Mouse (Mus musculus): ENCODE results near the gene Kcnip2. TPM values are rescaled to one million over a fixed set of nuclear protein-coding genes. Genes with fewer than 3 reads are reported as not detected.

Kcnip2 gene
- polyA plus RNA-seq, 1 experiment = 5.9 TPM

DNA sequence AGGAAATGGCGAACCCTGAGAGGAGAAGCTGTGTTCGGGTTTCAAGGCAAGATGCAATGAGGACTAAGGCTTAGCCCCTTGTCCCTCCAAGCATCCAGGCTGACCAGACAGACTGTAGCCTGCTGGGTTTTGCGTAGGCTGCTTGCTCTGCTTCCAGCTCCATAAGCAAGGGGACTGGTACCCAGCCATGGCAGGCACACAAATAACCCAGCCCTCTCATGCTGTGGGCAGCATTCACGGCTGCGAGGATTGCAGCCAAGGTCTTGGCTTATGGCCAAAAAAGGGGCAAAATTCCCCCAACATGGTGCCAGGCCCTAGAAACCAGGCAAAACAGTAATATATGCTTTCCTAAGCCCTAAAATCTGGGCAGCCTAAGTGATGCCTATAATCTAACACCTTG is 6.0 kb upstream of the Kcnip2 start:
- Histone ChIP-seq H3K27ac (ENCODE audit: insufficient read depth, low read depth, low read length) (no peak overlapping the region), H3K27me3 (ENCODE audit: control insufficient read depth, insufficient read depth, low read length) (no peaks in the 10 kb centered on the region), H3K4me1 (ENCODE audit: control insufficient read depth, insufficient read depth, insufficient read length, low read length) (no peaks in the 10 kb centered on the region), H3K4me3 (ENCODE audit: low read depth, low read length) (no peak overlapping the region), H3K36me3 (ENCODE audit: control insufficient read depth, insufficient read depth, low read length) (peaks cover 19% of the 10 kb centered on the region)
- WGBS = 83% methylated on average over 5 of the region's 5 CpGs
- TF ChIP-seq CTCF (IDR thresholded peaks at IDR 0.05; ENCODE audit: extremely low read depth, insufficient read length, insufficient replicate concordance, low read depth, low read length) = no peak
- no peak for TF ChIP-seq POLR2A (IDR thresholded peaks at IDR 0.05; ENCODE audit: low read depth, low read length)

DNA sequence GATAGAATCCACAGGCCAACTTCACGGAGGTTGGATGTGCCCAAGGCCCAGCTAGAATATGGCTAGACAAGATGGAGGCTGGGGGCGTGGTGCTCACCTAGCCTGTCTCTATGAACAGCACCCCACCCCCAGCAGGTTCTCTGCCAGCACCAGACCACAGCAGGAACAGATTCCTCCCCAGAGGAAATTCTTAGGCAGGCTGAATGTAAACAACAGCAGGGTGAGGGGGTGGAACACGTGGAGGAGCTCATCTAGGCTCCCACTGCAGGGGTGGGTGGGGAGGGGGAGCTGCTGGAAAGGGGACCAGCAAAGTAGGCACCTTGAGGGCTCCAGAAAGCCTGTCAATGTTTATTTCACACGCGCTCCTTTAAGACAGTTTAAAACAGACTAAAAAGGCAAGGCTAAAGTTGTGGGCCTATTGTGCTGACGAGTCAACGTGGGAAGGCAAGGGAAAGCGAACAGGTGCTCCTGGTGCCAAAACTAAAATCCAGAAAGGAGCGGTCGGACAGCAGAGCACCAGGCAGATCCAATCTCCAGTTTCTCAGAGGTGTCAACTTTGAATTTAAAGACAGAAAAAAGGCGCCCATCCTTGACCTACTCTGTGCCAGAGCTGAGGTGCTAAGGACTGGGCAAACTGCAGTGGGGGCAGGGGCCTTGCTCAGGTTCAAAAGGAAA is 2.1 kb upstream of the Kcnip2 start:
- TF ChIP-seq CTCF (IDR thresholded peaks at IDR 0.05; ENCODE audit: extremely low read depth, insufficient read length, insufficient replicate concordance, low read depth, low read length) (no peak), POLR2A (IDR thresholded peaks at IDR 0.05; ENCODE audit: low read depth, low read length) (no peak)
- Histone ChIP-seq H3K36me3 (ENCODE audit: control insufficient read depth, insufficient read depth, low read length) (peaks cover 19% of the 10 kb centered on the region), H3K27ac (ENCODE audit: insufficient read depth, low read depth, low read length) (no peak overlapping the region), H3K4me1 (ENCODE audit: control insufficient read depth, insufficient read depth, insufficient read length, low read length) (no peaks in the 10 kb centered on the region), H3K4me3 (ENCODE audit: low read depth, low read length) (no peak overlapping the region), H3K27me3 (ENCODE audit: control insufficient read depth, insufficient read depth, low read length) (peaks cover 11% of the 10 kb centered on the region)
- WGBS = 76% methylated on average over 11 of the region's 11 CpGs

DNA sequence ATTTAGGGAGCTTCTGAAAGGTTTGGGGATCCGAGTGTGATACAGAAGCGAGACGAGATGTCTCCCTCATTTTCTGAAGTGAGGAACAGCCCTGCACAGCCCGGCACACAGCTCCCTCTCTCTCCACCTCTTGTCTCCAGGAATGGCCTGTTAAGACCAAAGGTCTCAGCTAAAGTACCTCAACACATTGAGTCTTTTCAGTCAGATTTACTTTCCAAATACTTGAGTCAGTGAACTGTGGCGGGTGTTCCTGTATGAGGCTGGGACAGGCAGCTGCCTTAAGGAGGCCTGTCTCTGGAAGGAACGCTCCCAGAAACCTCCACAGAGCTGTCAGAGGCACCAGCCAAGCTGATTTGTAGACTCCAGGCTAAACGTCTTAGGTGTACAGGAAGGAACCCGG is 866 bp upstream of the Kcnip2 start:
- no peak overlapping the region for H3K27ac ChIP-seq (ENCODE audit: insufficient read depth, low read depth, low read length)

DNA sequence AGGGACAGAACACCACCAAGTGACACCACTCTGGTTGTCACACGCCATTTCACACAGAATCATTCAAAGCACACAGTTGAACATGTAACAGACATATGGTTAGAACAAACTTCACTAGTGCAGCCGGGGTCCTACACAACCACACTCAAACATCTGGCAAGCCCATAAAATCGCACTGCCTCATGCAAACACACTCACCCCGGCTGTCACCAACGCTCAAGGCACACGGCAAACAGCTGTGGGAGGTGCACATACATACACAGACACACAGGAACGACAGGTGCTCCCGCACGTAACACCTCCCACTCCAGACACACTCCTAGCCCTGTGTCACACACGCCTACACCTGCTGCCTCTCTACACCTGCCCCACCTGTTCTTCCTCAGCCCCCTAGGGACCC is 691 bp downstream of the Kcnip2 start:
- peak overlapping the region; percentile 27; the same call in 1 of the 2 replicates for H3K4me3 ChIP-seq (ENCODE audit: low read depth, low read length)
- 50% methylated on average over 10 of the region's 10 CpGs for WGBS
- peaks cover 11% of the 10 kb centered on the region for H3K27me3 ChIP-seq (ENCODE audit: control insufficient read depth, insufficient read depth, low read length)
- no peak overlapping the region for H3K27ac ChIP-seq (ENCODE audit: insufficient read depth, low read depth, low read length)
- H3K4me1 ChIP-seq (ENCODE audit: control insufficient read depth, insufficient read depth, insufficient read length, low read length) = peaks cover 5% of the 10 kb centered on the region
- TF ChIP-seq POLR2A (IDR thresholded peaks at IDR 0.05; ENCODE audit: low read depth, low read length) (no peak), CTCF (IDR thresholded peaks at IDR 0.05; ENCODE audit: extremely low read depth, insufficient read length, insufficient replicate concordance, low read depth, low read length) (no peak)
- peaks cover 19% of the 10 kb centered on the region for H3K36me3 ChIP-seq (ENCODE audit: control insufficient read depth, insufficient read depth, low read length)

More for the DNA sequence above, 866 bp upstream of the Kcnip2 start:
- Histone ChIP-seq H3K27me3 (ENCODE audit: control insufficient read depth, insufficient read depth, low read length) (peaks cover 11% of the 10 kb centered on the region), H3K4me3 (ENCODE audit: low read depth, low read length) (no peak overlapping the region), H3K36me3 (ENCODE audit: control insufficient read depth, insufficient read depth, low read length) (peaks cover 19% of the 10 kb centered on the region), H3K4me1 (ENCODE audit: control insufficient read depth, insufficient read depth, insufficient read length, low read length) (peaks cover 5% of the 10 kb centered on the region)
- TF ChIP-seq CTCF (IDR thresholded peaks at IDR 0.05; ENCODE audit: extremely low read depth, insufficient read length, insufficient replicate concordance, low read depth, low read length) (no peak), POLR2A (IDR thresholded peaks at IDR 0.05; ENCODE audit: low read depth, low read length) (no peak)
- WGBS = 71% methylated on average over 8 of the region's 8 CpGs

DNA sequence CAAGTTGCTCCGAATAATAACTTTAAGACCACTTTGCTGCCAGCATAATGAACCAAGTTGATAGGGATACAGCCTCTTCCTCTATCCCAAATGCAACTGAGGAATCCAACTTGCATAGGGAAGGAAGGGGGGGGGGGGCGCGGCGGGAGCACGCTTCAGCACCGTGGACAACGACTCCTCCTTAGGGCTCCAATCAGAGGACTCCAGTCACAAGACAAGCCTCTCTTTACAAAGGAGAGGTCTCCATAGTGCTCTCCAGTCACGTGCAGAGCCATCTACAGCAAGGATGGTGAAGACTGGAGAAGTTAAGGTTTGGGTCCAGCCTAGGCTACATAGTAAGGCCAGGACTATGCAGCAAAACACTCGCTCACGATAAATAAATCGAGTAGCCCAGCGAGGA is 2.1 kb downstream of the Kcnip2 start:
- no peak overlapping the region for H3K4me3 ChIP-seq (ENCODE audit: low read depth, low read length)
- no peak for TF ChIP-seq CTCF (IDR thresholded peaks at IDR 0.05; ENCODE audit: extremely low read depth, insufficient read length, insufficient replicate concordance, low read depth, low read length)
- no peak for TF ChIP-seq POLR2A (IDR thresholded peaks at IDR 0.05; ENCODE audit: low read depth, low read length)
- H3K4me1 ChIP-seq (ENCODE audit: control insufficient read depth, insufficient read depth, insufficient read length, low read length) = peaks cover 5% of the 10 kb centered on the region
- H3K36me3 ChIP-seq (ENCODE audit: control insufficient read depth, insufficient read depth, low read length) = peaks cover 11% of the 10 kb centered on the region
- 17% methylated on average over 12 of the region's 12 CpGs for WGBS
- peaks cover 11% of the 10 kb centered on the region for H3K27me3 ChIP-seq (ENCODE audit: control insufficient read depth, insufficient read depth, low read length)
- H3K27ac ChIP-seq (ENCODE audit: insufficient read depth, low read depth, low read length) = no peak overlapping the region

DNA sequence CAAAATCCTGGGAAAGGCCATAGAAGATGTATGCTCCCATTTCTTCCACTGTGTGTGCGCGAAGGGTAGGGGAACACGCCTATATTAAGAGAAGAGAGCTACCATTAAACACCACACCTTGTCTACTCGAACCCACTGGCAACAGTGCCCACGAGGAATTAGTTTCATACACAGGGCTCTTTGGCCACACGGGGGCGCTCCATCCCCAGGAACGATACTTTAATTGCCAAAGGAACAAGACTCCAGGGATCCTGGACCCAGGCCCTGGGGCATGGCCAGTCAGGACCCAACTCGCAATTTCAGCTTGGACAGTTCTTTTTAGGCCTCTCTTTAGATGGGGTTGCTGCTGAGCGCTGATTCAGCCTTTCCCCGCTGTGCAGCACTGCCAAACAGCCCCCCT is 2.6 kb downstream of the Kcnip2 start:
- Histone ChIP-seq H3K36me3 (ENCODE audit: control insufficient read depth, insufficient read depth, low read length) (peaks cover 5% of the 10 kb centered on the region; the same call in 1 of the 2 replicates), H3K4me3 (ENCODE audit: low read depth, low read length) (no peak overlapping the region), H3K27me3 (ENCODE audit: control insufficient read depth, insufficient read depth, low read length) (peaks cover 11% of the 10 kb centered on the region), H3K4me1 (ENCODE audit: control insufficient read depth, insufficient read depth, insufficient read length, low read length) (peaks cover 5% of the 10 kb centered on the region), H3K27ac (ENCODE audit: insufficient read depth, low read depth, low read length) (no peak overlapping the region)
- TF ChIP-seq POLR2A (IDR thresholded peaks at IDR 0.05; ENCODE audit: low read depth, low read length) = no peak
- TF ChIP-seq CTCF (IDR thresholded peaks at IDR 0.05; ENCODE audit: extremely low read depth, insufficient read length, insufficient replicate concordance, low read depth, low read length) = peak; percentile 89; the same call in 1 of the 2 replicates
- 4% methylated on average over 11 of the region's 11 CpGs for WGBS

DNA sequence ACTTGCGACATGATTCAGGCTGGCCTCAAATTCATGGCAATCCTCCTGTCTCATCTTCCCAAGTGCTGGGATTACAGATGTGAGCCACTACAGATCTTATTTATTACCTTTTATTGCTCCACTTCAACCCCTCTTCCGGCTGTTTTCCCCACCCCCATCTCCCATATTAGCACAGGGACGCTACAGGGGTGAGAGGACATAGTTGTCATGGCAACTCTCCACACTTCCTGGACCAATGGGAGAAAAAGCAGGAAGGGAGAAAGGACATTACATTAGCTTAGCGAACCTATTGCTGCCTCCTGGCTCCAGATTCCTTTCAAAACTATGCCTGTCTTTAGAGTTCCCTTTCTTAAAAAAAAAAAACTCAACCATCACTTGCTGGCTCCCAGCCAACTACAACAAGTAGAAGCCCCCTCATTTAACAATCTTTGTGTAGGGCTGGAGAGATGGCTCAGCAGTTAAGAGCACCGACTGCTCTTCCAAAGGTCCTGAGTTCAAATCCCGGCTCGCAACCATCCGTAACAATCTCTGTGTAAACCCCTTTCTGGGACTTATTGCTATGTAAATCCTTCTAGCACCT is 3.1 kb downstream of the Kcnip2 start:
- peaks cover 1% of the 10 kb centered on the region; the same call in 1 of the 2 replicates for H3K36me3 ChIP-seq (ENCODE audit: control insufficient read depth, insufficient read depth, low read length)
- WGBS = 19% methylated on average over 8 of the region's 8 CpGs
- H3K27ac ChIP-seq (ENCODE audit: insufficient read depth, low read depth, low read length) = no peak overlapping the region
- peaks cover 11% of the 10 kb centered on the region for H3K27me3 ChIP-seq (ENCODE audit: control insufficient read depth, insufficient read depth, low read length)
- H3K4me1 ChIP-seq (ENCODE audit: control insufficient read depth, insufficient read depth, insufficient read length, low read length) = peaks cover 5% of the 10 kb centered on the region
- no peak for TF ChIP-seq CTCF (IDR thresholded peaks at IDR 0.05; ENCODE audit: extremely low read depth, insufficient read length, insufficient replicate concordance, low read depth, low read length)
- no peak overlapping the region for H3K4me3 ChIP-seq (ENCODE audit: low read depth, low read length)
